Mouse (Mus musculus) regulatory T cell (primary cell): ENCODE data around the gene Ltv1.

Source experiments
- in situ Hi-C: fragments of 300-600 bp; cut with MboI, MseI; formaldehyde crosslinking; loops from one replicate; pipeline ENCODE4 v1.15.1; 2025; ENCODE audit warnings: high pct_unique_total_duplicates

Gene Ltv1

DNA sequence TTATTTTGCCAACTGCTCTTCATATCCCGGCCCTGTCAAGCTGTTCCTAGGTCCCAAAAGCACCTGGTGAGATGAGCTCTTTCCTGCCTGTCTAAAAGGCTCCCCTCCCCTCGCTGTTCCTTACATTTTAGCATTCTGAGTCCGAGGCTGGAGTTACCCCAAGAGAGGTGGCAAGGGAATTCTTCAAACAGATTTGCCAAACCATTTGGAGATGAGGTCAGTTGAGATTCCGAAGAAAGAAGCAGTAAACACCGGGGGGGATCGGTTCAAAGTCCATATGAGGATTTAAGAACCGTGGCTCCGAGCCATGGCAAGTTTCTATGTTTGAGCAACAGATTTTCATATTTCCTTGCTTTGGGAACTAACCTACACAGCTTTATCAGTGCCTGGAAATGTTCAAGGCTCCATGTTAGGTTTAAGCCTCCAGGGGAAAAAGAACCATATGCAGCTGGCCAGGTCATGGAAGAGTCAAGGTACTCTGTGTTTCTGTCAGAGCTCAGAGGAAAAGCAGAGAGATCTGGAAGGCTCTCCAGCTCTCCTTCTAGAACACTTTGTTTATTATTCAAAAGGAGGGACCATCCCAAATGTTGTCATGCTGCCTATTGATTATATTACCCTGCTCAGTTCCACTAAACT lies 4.0 kb upstream of the Ltv1 start:
- in situ Hi-C loops: loop anchor here (25.0 kb wide), 1 partner anchor 185 kb away; the partner anchor contains the start of gene Sf3b5

- in situ Hi-C loops: loop anchor here (25.0 kb wide), 1 partner anchor 181 kb away; the partner anchor contains the start of gene Sf3b5
These were observed 528 bp upstream of the Ltv1 start for GRCm38 (mm10) chr10:13193496-13193895.

- in situ Hi-C loops: loop anchor here (25.0 kb wide), 1 partner anchor 178 kb away; the partner anchor contains the start of gene Sf3b5
These were observed 3.1 kb downstream of the Ltv1 start for GRCm38 (mm10) chr10:13189881-13190280.

DNA sequence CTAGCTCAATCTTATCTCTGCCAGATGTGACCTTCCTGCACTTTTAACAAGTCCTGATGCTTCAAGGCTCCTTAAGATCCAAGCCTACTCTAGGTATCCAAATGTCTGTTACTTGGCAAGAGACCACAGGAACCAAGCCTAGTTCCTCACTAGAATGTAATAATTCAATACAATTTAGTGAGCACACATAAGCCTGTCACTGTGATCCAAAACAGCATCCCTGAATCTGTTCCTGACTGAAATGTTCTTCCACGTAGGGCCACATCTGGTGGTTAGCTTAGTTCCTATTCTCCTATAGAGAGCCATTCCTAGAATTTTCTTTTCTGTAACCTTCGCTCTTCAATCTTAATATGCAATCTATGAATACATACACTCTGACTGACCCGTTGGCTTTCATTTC lies 6.2 kb downstream of the Ltv1 start:
- in situ Hi-C loops: loop anchor here (25.0 kb wide), 1 partner anchor 174 kb away; the partner anchor contains the start of gene Sf3b5

GRCm38 (mm10) chr10:13184170-13184766 lies 8.7 kb downstream of the Ltv1 start:
- in situ Hi-C loops: loop anchor here (25.0 kb wide), 1 partner anchor 172 kb away; the partner anchor contains the start of gene Sf3b5

- in situ Hi-C loops: loop anchor here (25.0 kb wide), 1 partner anchor 168 kb away; the partner anchor contains the start of gene Sf3b5
These were observed 12.8 kb downstream of the Ltv1 start for GRCm38 (mm10) chr10:13180211-13180610.

GRCm38 (mm10) chr10:13177973-13178624 lies 14.9 kb downstream of the Ltv1 start, which contains the start of gene Zc2hc1b:
Gene Zc2hc1b, minus strand, starts transcription at chr10:13178023.
- in situ Hi-C loops: loop anchor here (25.0 kb wide), 1 partner anchor 166 kb away; the partner anchor contains the start of gene Sf3b5

DNA sequence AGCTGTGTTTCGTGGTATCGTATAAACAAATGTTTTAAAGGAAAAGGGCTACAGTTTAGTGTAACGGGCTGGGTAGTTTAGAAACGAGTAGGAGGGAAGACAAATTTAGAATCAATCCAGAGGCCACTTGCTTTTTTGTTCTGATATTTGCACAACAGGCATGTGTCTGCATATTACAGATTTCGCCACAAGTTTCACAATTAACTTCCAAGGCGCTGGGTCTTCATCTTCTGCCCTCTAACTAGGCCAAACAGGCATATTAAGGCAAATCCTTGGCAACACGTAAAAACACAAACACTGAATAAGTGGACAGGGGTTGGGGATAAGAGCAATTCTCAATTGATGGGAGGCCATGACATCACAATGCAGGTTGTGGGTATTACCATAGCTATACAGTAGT lies 17.1 kb downstream of the Ltv1 start:
- in situ Hi-C loops: loop anchor here (25.0 kb wide), 1 partner anchor 164 kb away; the partner anchor contains the start of gene Sf3b5

- in situ Hi-C loops: no loop called here
These were observed 20.2 kb downstream of the Ltv1 start for GRCm38 (mm10) chr10:13172798-13173221.

DNA sequence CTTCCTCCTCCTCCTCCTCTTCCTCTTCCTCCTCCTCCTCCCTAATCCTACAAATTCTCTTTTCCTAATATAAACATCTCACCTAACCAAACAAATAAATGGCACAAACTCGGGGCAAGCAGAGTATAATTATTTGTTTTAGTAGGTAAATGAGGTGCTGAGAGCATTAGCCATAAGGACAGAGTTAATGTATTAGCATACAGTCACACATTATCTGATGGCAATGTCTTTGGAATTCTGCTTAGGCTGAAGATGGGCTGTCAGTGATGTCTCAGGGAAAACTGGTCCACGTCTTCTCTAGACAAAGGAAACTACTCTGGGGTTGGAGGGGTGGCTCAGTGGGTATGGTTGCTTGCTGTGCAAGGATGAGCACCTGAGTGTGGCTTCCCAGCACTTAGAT lies 21.5 kb downstream of the Ltv1 start:
- in situ Hi-C loops: no loop called here

GRCm38 (mm10) chr10:13170739-13171448 lies 22.1 kb downstream of the Ltv1 start:
- in situ Hi-C loops: no loop called here

GRCm38 (mm10) chr10:13168461-13168860 lies 24.5 kb downstream of the Ltv1 start:
- in situ Hi-C loops: no loop called here

DNA sequence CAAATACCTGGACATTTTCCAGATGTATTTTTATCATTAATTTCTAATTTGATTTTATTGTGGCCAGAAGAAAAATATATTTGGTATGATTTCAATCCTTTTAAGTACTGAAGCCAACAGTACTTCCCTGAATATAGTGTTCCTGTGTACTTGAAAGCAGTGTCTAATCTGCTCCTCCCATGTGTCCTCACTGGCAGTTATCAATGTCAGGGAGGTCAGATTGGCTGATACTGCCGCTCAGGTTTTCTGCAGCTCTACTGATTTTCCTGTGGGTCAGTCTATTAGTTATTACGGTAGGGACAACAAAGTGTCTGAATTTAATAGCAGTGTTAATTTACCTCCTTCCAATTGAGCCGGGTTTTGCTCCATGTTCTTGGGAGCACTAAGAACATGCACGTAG lies 30.9 kb downstream of the Ltv1 start:
- in situ Hi-C loops: no loop called here

DNA sequence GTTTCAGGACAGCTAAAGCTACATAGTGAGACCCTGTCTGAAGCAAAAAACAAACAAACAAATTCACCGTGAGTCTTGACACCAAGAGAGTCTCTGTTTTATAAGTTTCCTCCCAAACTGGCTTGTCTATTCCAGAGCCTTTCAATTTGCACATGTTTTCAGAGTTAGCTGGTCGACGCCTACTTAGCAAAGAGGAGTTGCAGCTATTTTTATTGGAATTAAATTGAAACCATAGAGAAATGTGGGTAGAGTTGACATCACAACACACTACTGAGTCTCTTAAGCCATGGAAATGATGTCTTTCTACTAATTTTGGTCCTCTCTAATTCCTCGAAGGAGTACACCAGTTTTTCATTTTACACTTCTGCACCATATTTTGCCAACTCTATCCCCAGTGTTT lies 32.1 kb downstream of the Ltv1 start:
- in situ Hi-C loops: no loop called here

- in situ Hi-C loops: no loop called here
These were observed 37.6 kb downstream of the Ltv1 start for GRCm38 (mm10) chr10:13155377-13155776.

DNA sequence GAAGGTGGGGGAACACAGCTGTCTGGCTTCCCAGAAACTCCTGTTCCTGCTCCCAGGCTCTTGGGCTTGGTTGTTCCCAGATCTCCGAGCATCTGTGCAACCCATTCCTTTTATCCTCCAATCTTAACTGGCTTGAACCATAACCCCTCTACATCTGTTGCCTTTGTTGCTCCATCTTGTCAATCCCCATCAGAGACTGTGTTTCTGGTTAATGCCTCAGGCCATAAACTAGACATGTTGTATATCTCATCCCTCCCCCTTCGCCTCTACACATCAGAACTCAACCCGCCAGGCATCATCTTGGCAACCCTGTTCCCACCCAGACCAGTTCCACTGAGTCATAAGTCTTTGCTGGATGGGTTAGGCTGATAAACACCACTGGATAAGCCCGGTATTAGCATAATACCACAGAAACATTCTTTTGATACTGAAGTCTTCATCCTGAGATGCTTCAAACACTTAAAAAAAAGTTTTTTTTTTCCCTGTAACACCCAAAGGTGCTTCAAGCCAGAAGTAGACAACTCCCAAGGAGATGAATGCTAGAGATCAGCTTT lies 40.1 kb downstream of the Ltv1 start:
- in situ Hi-C loops: no loop called here

DNA sequence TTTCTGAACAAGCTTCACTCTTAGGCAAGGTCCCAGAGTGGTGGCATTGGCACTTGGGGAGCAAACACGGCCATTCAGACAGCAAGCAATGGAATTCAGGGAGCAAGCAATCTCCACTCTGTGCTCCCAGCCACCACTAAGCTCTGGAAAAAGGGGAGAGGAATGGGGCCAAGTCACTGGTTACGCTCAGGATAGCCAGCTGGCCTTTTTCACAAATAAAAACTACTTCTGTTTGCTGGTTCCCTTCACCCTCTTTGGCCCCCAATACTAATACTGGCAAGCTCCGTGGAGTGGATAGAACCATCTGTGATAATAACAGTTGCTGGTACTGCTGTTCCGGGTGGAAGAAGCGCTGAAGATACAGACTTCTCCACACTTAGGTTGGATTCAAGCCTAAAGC lies 41.6 kb downstream of the Ltv1 start:
- in situ Hi-C loops: no loop called here

DNA sequence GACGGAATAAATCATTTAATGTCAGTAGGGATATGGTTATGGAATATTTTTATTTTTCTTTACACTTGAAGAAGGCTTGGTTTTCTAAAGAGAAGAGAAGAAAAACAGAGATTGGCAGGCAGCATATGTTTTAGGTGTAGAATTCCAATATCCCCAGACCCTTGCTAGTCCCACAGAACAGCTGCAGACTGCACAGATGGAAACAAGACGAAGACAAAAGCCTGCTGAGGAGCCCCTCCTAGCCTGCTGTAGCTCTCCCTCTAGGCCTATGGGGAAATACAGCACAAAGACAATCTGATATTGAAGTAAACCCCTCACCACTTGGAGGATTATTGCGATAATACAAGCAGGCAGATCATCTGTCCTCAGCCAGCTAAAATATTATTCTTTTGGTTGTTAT lies 42.5 kb downstream of the Ltv1 start:
- in situ Hi-C loops: no loop called here

DNA sequence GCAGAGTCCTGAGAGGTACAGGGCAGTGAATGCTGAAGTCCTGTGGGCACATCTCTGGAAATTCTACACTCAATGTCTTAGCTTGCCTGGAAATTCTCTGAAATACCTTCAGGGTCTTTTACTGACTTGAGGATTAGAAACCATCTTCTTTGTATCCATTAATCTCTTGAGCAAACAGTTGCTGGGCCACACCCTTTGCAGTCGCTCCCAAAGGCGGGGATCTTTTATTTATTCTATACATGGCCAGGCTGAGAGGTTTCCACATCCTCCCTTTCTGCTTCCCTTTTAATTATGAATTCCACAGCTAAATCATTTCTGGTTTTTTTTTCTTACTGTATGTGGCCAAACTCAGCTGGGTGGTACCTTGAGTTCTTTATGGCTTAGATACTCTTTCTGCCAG lies 52.5 kb downstream of the Ltv1 start:
- in situ Hi-C loops: no loop called here

DNA sequence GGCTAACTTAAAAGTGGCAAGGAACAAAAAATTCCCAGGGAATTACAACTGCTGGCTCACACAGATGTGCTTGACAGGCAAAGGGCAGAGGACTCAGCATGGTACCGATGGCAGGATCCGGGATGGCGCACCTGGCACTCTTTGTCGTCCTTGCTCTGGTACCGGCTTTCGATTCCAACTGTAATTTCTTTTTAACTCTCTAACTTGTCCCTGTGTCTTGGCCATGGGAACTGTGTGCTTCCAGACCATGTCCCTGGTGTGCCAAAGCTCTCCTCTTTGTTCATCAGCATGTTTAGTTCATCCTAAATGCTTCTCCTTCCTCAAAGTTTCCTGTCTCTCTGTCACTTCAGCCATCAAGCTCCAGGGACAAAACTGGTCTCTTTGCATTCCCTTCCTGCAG lies 55.1 kb downstream of the Ltv1 start:
- in situ Hi-C loops: no loop called here

DNA sequence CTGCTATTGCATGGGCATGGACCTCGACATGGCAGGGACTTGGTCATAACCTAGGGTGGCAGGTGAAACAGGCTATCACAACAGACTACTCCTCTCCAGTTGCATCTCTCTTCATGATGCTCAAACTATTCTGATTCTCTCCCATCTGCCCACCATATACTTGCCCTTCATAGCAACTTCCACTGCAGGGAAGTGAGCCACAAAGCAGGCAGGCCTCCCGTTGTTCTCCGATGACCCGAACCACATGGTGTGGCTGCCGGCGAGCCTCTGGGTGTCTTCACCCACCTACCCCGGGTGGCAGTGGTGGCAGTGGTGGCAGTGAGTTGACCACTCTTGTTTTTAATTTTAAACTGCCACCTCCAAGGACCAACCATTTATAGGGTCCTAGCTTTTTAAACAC lies 57.2 kb downstream of the Ltv1 start:
- in situ Hi-C loops: no loop called here
